Mouse (Mus musculus): ENCODE data around the gene Eml1.
"Not testable (repeated sequence)": the region's sequence is repeated elsewhere in the genome, so short reads cannot be mapped to it uniquely, and the experiment has no call there.

The Eml1 gene

DNA sequence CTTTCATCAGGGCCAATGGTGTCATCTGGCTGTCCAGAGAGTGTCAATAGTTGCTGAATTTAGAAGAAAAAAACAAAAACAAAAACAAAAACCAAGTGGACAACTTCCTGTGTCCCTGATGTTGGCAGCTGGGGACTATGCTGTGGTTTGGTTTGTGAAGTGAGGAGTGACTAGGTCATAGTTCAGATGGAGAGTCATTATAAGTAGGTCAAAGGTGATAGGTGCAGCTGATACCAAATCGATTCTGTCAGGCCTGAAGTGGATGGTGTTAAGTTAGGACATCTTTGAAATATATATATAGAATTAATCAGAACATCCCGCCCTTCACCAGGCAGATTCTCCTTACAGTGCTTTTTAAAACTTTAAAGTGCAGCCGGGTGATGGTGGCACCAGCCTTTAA, 103.7 kb downstream of the Eml1 start:
- no peak for DNase-seq (ENCODE audit: low spot score)

DNA sequence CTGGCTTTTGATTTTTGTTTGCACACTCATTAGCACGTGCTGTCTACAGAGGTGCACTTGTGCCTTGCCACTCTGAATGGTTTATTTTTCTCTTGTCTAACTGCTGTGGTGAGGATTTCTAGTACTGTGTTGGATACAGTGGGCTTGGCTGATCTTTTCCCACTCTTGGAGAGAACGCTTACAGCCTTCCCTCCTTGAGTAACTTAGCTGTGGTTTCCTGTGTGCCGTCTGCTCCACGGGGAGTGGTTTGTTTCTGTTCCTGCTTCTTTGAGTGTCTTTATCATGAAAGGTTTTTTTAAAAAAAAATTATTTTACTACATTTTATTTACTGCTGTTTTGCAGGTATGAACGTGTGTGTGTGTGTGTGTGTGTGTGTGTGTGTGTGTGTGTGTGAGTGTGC, 108.0 kb downstream of the Eml1 start:
- DNase-seq (ENCODE audit: low spot score), result no peak

DNA sequence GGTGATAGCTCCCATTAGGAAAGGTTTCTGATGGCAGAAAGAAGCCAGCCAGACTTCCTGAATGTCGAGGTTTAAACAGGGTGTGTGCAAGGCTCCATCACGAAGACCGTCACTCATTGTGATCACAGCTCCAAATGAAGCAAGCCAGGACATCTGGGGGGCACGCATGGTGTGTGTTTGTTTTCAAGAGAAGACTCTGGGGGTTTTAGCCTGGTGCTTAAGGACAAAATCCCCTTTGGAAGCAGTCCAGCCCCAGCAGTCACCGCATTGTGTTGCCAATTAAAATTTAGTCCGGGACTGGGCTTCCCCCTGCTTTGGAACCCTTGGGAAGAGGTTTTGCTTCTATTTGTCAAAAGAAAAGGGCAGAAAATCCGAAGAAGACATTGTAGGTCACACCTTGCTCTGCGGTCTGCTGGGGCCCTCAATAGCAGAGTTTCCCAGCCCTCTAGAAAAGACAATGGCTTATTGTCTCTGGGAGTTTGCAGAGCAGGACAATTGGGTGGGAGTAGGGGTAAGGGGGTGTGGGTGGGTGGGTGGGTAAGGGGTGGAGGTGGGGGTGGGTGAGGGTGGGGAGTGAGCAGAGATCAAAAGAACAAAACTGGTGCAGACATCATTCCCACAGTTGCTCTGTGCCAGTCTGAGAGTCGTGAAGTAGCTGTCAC, 110.1 kb downstream of the Eml1 start:
- no peak for DNase-seq (ENCODE audit: low spot score)

DNA sequence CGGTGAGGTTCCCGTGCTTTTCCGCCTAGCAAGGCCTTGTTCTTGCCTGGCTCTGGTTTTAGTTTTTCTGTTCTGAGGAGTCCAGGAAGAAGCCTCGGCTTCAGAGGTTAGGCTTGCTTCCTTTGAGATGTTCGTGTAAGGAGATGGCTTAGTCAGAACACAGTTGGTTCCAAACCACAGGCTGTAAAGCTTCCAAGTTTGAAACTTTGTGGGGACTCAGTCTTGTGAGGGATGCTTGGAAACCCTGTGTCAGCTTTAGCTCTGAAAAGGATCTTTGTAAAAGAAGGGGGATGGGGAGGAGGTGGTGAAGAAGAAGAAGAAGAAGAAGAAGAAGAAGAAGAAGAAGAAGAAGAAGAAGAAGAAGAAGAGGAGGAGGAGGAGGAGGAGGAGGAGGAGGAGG, 118.3 kb downstream of the Eml1 start:
- DNase-seq (ENCODE audit: low spot score), result no peak

DNA sequence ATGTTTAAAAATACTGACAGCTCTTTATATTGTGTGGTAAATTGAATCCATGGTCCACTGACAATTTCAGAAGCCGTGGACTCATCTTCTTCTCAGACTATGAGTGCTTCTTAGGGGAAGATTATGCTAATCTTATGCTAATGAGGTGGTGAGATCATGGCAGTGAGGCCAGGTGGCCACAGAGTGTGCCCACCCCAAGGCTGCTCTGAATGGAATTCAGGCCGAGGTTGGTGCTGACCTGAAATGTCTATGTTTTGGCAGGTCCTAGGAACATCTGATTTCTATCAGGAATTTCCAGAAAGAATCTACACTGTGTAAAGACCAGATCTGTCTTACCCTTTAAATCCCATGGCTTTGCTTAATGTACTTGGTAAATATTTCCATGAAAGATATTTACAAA, 119.0 kb downstream of the Eml1 start:
- DNase-seq (ENCODE audit: low spot score), result no peak

DNA sequence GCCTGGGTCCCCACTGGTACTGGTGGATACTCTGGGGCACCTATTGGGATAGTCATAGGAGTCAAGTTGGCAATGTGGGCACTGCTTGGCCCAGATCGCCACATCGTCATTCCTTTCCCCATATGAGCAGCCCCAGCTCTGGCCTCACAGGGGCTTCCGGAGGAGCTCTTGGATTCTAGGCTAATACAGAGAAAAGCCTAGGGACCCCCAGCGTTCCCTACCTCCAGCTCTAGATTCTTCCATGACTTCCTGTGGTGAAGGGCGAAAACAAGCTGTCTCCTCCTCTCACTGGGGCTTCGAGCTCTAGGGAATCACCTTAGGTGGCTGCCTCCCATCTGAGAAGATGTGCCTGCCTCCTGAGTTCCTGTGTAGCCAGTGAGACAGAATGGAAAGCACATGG, 119.6 kb downstream of the Eml1 start:
- no peak for DNase-seq (ENCODE audit: low spot score)

DNA sequence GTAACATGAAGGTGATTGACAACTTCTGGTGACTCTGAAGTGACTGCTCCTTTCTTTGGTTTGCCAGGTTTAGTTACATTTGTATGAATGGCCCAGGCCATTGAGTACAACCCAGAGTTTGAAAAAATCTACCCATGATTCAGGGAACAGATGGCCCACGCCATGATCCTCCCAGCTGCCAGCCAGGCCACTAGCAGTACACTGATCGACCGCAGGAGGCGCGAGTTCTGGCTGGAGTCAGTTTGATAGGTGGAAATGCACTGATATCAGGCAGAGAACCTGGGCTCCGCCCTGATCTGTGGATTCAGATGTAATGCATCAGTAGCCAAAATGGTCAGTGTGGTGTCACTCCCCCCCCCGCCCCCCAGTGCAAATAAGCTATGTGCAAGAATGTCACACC, 120.2 kb downstream of the Eml1 start:
- no peak for DNase-seq (ENCODE audit: low spot score)

DNA sequence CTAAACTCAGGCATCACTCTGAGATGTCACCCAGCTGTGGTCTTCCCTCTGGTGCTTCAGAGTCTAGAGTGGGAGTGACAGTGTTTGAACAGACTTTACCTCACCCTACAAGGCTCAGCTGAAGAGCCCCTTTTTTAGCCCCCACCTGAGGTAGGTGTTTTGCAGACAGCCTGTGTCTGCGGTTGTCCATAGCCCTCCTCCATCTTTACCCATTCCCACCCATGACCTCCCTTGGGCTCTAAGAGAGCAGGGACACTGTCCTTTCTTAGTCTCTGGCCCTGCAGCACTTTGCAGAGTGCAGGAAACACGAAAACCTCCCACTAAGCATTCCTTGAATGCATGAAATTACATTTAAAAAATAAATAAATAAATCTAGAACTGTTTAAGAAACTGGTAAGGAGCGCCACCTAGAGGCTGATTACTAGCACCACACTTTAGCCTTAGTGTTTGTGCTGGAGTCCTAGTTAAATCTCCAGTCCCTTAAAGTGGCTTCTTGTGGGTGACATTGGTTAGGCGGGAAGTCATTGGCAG, 123.3 kb downstream of the Eml1 start:
- no peak for DNase-seq (ENCODE audit: low spot score)

DNA sequence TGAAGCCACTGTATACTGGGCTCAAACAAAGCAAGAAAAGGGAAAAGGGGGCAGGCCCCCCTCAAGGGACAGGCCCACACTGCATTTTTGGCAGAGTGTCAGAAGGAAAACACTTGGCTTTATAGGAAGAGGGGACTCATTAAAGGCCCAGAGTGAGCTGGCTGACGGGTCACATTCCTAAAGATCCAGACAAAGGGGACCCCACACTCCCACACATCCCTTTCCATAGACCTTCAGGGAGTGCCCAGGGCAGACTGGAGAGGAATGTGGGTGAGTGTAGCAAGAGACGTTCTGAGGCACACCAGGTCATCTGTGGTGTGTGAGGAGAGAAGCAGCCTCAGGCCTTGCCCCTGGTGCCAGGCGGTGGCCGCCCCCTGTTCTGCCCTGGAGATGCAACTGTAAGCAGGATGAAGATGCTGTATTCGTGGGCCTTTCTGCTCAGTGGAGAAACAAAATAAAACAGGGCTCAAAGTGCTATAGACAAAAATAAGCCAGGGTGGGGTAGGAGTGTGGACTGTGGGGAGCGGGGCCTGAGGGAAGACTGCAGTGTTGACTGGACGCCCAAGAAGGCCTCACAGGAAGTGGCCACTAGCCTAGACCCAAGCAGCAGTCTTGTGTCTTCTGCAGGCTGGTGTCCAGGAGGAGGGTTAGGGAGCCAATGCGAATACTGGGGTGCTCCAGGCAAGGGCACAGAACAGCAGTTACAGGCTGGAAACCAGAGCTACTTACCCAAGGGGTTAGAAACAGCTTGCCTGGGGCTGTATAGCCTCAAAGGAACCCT, 124.9 kb downstream of the Eml1 start:
- no peak for DNase-seq (ENCODE audit: low spot score)

DNA sequence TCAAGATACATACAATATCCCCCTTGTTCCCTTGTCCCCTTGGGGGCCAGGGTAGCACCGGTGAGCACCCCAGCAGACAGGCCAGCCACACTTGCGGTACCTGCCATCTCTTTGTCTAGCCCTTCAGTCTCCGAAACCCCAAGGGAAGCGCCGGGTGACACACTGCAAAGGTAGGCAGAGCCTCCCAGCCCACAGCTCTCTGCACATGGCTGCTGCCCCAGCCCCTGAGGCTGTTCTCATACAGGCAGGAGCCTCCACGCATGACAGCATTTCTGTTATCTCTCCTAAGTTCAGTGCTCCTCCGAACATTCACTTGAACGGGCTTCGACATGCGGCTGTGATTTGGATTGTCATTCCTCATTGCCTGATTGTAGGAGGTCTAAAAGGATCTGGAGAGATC, 132.3 kb downstream of the Eml1 start:
- no peak for DNase-seq (ENCODE audit: low spot score)

DNA sequence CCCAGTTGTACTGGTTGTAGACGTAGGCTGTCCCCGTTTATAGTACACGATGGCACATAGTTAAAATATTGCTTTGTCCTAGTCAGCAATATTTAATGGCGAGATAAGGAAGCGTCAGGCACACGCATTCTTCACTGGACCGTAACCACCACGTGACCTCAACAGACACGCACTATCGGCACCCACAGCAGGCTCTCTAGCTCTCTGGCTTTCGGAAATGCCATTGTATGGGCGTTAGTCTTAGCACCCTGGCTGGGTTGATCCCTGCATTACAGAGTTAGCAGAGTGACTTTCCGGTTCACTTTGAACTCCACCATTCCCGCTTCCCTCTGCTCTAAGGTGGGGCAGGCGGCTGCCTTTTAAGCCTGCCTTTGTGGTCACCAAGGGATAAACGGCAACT, 132.8 kb downstream of the Eml1 start:
- no peak for DNase-seq (ENCODE audit: low spot score)

DNA sequence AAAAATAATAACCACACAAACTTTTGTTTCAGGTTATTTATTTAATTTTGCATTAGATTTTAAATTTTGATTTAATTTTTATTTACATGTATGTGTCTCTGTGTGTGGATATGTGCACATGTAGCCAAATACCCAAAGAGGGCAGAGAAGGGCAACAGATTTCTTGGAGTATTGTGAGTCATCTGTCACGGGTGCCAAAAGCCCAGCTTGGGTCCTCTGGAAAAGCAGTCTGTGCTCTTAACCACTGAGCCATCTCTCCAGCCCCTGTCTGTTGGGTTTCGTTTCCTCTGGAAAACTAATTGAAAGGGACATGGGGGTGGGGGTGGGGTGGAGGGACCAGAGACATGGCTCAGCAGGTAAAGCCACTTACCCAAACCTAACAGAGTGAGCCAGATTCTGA, 135.1 kb downstream of the Eml1 start:
- DNase-seq (ENCODE audit: low spot score), result no peak

DNA sequence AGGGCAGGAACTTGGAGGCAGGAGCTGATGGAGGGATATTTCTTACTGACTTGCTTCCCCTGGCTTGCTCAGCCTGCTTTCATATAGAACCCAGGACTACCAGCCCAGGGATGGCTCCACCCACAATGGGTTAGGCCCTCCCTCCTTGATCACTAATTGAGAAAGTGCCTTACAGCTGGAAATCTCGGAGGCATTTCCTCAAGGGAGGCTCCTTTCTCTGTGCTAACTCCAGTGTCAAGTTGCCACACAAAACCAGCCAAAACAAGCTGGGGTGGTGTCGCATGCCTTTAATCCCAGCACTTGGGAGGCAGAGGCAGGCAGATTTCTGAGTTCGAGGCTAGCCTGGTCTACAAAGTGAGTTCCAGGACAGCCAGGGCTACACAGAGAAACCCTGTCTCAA, 136.3 kb downstream of the Eml1 start:
- not testable (repeated sequence) for DNase-seq (ENCODE audit: low spot score)

DNA sequence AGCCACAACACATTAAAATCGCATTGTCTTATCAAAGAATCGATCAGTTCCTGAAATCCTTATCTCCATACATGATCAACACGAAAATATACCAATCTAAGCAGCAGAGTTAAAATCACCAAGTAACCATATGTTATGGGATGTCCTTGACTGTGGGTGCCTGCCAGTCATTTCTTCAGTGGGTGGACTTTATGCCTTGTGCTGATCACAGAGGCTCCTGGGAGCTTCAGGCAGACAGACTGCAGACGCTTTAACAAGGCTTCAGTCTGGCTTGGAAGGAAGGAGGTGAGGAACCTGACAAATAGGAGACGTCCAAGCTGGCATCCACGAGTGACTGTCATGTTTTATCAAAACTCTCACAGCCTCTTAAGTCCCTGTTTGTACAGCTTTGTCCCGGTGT, 139.8 kb downstream of the Eml1 start:
- no peak for DNase-seq (ENCODE audit: low spot score)

DNA sequence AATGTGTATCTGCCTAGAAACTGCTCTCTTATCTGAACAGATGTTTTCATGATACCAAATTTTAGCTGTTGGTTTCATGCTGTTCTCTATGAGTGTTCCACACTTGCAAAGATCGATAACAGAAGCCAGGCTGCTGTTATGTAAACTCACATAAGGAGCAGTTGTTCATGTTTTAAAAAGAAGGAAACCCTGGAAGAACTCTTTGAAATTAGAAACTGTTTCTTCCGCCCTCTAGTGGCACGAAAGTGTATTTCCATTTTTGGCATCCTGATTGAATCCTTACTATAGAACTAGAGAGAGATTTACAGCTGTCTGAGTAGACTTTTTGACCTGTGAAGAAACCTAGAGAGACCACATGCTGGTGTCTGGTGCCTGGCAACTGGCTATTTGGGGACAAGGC, 140.3 kb downstream of the Eml1 start:
- DNase-seq (ENCODE audit: low spot score), result no peak

DNA sequence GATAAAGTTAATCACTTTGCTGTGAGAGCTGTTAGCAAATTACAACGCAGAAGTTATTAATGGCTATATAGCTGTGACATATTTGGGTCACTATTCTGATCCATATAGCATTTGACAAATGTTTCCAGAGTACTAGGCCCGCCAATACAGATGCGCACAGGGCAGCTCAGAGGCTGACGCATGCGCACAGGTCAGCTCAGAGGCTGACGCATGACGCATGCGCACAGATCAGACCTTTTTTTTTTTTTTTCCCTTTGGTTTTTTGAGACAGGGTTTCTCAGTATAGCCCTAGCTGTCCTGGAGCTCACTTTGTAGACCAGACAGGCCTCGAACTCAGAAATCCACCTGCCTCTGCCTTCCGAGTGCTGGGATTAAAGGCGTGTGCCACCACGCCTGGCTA, 144.7 kb downstream of the Eml1 start:
- no peak for DNase-seq (ENCODE audit: low spot score)

DNA sequence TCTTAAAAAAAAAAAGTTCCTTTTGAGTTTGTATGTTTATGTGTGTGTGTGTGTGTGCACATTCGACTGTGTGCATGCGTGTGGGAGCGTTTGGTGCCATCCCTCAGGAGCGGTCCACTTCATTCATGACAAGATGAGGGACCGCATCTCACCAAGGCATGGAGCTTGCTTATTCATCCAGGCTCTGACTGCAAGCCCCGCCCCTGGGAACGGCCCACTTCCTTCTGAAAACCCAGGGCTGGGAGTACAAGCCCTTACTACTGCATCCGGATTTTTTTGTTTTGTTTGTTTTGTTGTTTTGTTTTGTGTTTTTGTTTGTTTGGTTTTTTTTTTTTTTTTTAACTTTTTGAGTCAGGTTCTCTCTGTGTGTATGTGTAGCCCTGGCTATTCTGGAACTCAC, 148.6 kb downstream of the Eml1 start:
- DNase-seq (ENCODE audit: low spot score), result no peak

DNA sequence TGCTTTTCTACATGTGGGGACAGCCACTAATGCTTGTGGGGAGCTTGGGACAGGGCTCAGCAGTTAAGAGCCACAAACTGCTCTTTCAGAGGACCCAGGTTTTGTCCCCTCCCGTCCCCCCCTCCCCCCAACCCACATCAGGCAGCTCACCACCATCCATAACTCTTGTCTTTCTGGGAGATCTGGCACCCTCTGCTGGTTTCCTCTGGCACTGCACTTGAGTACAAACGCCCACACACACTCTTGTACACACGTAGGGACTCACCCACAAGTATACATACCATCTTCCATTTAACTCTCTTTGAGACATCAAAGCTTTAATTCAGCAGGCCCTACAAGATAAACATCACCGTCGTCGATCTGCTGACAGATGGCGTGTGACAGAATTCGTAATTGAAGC, 158.5 kb downstream of the Eml1 start:
- no peak for DNase-seq (ENCODE audit: low spot score)

DNA sequence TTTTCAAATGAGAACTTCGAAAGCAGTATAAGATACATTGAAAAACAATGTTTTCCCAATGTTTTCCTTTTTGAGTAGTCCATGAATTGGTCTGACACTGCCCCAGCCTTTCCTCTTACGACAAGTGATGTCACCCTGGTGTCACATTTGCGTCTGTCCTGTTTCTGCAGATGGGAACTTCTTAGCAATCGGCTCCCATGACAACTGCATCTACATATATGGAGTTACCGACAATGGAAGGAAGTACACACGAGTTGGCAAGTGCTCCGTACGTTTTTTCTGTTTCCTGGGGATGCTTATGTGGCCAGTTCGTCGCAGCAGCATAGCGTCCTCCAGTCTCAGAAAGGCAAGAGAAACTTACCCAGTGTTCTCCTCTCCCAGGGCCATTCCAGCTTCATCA, 163.7 kb downstream of the Eml1 start:
- DNase-seq (ENCODE audit: low spot score), result no peak

DNA sequence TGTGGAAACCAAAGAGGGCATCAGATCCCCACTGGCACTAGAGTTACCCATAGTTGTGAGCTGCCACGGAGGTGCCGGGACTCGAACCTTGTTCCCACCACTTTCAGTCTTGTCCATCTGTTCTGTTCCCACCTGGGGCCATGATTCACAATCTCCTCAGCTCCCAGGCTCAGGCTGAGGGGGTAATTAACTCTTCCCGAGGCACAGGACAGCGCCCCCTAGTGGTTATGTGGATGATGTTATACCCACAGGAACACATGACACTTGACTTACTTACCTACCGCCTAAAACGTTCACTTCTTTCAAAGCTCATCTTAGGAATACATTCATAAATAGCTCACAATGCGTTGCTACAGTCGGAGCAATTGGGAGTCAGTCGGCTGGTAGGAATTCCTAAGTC, 165.7 kb downstream of the Eml1 start:
- DNase-seq (ENCODE audit: low spot score), result no peak

DNA sequence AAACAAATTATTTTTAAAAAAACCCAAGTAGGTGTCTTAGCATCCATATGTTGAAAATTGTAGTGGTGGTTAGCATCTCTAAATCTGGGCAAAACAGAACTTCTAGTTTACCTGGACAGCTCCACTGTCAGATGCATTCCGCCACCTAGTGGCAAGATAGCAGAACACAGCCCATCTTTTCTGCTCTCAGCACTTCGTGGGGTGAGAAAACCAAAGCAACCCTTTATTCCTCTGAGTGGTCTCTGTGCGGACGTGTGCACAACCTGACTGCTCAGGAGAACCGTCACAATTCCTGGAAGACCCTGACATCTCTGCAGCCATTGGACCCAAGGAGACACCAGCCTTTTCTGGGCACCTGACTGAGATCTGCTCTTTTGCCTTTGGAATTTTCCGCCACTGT, 170.3 kb downstream of the Eml1 start:
- DNase-seq (ENCODE audit: low spot score), result no peak

DNA sequence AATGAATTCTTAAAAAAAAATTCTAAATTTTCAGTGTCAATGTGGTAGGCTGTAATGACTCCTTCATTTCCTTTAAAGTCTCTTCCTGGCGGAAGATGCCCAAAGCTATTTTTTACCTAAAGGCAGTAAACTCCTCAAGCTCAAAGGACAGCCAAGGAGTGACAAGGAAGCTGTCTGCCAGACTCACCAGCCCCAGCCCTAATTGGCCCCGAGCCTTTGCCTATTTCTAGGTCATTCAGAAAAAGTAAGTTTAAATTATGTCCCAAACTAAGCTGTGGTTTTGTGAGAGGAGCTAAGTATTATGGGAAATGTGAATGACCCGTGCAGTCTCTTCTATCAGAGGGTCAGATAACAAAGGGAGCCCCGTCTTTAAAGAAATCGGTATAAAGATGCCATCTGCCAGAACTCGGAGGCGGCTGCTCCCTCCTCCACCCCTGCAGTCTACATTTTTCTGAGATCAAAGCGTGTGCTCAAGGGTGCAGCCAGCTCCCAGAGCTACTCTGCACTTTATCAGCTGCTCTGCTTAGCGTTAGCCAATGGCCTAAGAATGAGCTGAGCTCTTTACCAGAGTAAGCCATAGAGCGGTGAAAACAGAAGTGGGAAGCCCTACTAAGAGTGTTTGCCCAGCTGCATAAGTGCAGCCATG, 175.9 kb downstream of the Eml1 start:
- no peak for DNase-seq (ENCODE audit: low spot score)

DNA sequence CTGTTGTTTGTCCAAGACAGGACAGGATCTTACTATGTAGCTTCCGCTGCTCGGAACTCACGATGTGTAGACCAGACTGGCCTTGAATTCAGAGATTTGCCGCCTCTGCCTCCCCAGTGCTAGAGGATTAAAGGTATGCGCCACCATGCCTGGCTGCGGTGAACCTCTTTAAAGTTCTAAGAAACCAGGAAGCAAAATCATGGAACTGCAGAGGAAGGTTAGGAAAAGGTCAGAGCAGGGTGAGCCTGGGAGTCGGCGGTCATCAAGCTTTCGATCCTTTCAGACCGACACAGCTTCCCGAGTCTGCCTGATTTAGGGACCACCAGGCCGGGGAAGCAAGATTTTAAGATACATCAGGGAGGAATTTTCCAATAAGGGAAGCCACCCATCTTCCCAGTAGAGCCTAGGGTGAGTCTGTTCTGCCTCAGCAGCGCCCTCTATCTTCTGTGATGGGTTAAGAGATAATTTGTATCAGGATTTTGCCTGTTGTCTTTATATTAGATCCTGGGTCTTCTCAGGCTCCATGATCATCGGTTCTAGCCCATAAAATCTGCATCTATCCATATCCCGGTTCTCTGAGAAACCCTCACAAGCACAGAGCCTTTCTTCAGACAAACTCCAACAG, 176.6 kb downstream of the Eml1 start:
- DNase-seq (ENCODE audit: low spot score), result no peak

Measured in ovary, postnatal 10 days (tissue).